Mouse (Mus musculus): ENCODE results near the gene Plcl1. TPM values are rescaled to one million over a fixed set of nuclear protein-coding genes. Genes with fewer than 3 reads are reported as not detected.

Gene Plcl1
- polyA plus RNA-seq, 2 experiments = 0.05 to 0.12 TPM

DNA sequence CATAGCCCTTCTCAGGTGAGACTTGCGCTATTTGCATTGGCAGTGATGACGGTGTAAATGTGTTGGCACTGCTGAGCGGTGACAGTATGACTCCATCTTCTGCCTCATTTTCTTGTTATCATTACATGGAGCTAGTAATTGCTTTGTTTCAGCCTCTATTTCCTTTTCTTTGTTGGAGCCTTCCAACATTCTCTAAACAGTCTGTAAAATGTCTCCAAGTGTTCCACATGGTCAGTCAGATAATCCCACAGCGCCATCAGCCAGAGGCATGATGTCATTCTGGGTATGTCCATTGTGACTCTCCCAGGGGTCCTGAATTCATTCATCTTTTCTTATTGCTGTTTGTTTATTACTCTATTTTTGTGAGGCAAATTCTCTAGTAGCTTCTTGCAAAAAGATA, 165.7 kb downstream of the Plcl1 start:
- no peak for ATAC-seq (ENCODE audit: insufficient read depth)
- no peaks in the 10 kb centered on the region for H3K4me1 ChIP-seq (replicated peaks; ENCODE audit: control insufficient read depth in 2 of 2, insufficient read depth in 2 of 2, low read length in 1 of 2)
- no peaks in the 10 kb centered on the region for H3K36me3 ChIP-seq (replicated peaks; ENCODE audit: control insufficient read depth, insufficient read depth, low read depth)
- no peak overlapping the region for H3K27ac ChIP-seq
- H3K9me3 ChIP-seq (ENCODE audit: control insufficient read depth, low read length) = no peaks in the 10 kb centered on the region
- no peak for DNase-seq (ENCODE audit: low read depth in 3 of 3, low spot score in 3 of 3)
- no peak overlapping the region for H3K4me3 ChIP-seq (ENCODE audit: insufficient read depth in 1 of 2, low read depth in 2 of 2, low read length in 2 of 2)
- TF ChIP-seq CTCF (IDR thresholded peaks at IDR 0.05; ENCODE audit: low read depth) (no peak), EP300 (IDR thresholded peaks at IDR 0.05; ENCODE audit: low read depth) (no peak)
- no peak overlapping the region for H3K9ac ChIP-seq (replicated peaks)
- H3K27me3 ChIP-seq (ENCODE audit: control insufficient read depth, insufficient read depth, low read length) = no peaks in the 10 kb centered on the region
- 72% methylated on average over 4 of the region's 4 CpGs for WGBS (ENCODE audit: insufficient replicate concordance)
- H3K4me2 ChIP-seq (ENCODE audit: low read depth) = no peak overlapping the region

- Histone ChIP-seq H3K9me3 (ENCODE audit: control insufficient read depth, low read length) (no peaks in the 10 kb centered on the region), H3K27ac (no peak overlapping the region), H3K27me3 (ENCODE audit: control insufficient read depth, insufficient read depth, low read length) (no peaks in the 10 kb centered on the region), H3K4me3 (ENCODE audit: insufficient read depth in 1 of 2, low read depth in 2 of 2, low read length in 2 of 2) (no peak overlapping the region), H3K4me2 (ENCODE audit: low read depth) (no peak overlapping the region), H3K9ac (replicated peaks) (no peak overlapping the region), H3K4me1 (replicated peaks; ENCODE audit: control insufficient read depth in 2 of 2, insufficient read depth in 2 of 2, low read length in 1 of 2) (no peaks in the 10 kb centered on the region), H3K36me3 (replicated peaks; ENCODE audit: control insufficient read depth, insufficient read depth, low read depth) (no peaks in the 10 kb centered on the region)
- ATAC-seq (ENCODE audit: insufficient read depth) = no peak
- DNase-seq (ENCODE audit: low read depth in 3 of 3, low spot score in 3 of 3) = no peak
- TF ChIP-seq CTCF (IDR thresholded peaks at IDR 0.05; ENCODE audit: low read depth) = no peak
- TF ChIP-seq EP300 (IDR thresholded peaks at IDR 0.05; ENCODE audit: low read depth) = no peak
Observed at GRCm38 (mm10) chr1:55572202-55572601, 166.5 kb downstream of the Plcl1 start.

DNA sequence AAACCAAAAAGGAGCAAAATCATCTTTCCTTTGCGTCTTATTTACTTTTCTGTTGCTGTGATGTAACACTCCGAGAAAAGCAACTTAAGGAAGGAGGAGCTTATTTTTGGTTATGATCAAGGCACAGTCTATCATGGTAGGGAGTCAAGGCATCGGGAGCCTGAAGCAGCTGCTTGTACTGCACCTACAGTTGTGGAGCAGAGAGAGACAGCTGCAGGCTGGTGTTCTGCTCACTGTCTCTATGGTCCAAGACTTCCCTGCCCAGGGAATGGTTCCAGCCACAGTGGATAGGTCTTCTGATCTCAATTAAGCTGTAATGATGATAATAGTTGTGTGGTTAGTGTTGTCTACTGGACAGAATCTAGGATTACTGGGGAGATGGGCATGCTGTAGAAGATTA, 166.9 kb downstream of the Plcl1 start:
- H3K9ac ChIP-seq (replicated peaks) = no peak overlapping the region
- 54% methylated on average over 3 of the region's 3 CpGs for WGBS (ENCODE audit: insufficient replicate concordance)

GRCm38 (mm10) chr1:55575916-55576315, 170.2 kb downstream of the Plcl1 start:
- Histone ChIP-seq H3K27me3 (ENCODE audit: control insufficient read depth, insufficient read depth, low read length) (no peaks in the 10 kb centered on the region), H3K9me3 (ENCODE audit: control insufficient read depth, low read length) (no peaks in the 10 kb centered on the region), H3K4me3 (ENCODE audit: insufficient read depth in 1 of 2, low read depth in 2 of 2, low read length in 2 of 2) (no peak overlapping the region), H3K9ac (replicated peaks) (no peak overlapping the region), H3K36me3 (replicated peaks; ENCODE audit: control insufficient read depth, insufficient read depth, low read depth) (no peaks in the 10 kb centered on the region), H3K27ac (no peak overlapping the region), H3K4me1 (replicated peaks; ENCODE audit: control insufficient read depth in 2 of 2, insufficient read depth in 2 of 2, low read length in 1 of 2) (no peaks in the 10 kb centered on the region), H3K4me2 (ENCODE audit: low read depth) (no peak overlapping the region)
- 34% methylated on average over 2 of the region's 2 CpGs for WGBS (ENCODE audit: insufficient replicate concordance)
- ATAC-seq (ENCODE audit: insufficient read depth) (no peak), DNase-seq (ENCODE audit: low read depth in 3 of 3, low spot score in 3 of 3) (no peak)
- TF ChIP-seq CTCF (IDR thresholded peaks at IDR 0.05; ENCODE audit: low read depth) (no peak), EP300 (IDR thresholded peaks at IDR 0.05; ENCODE audit: low read depth) (no peak)

More for the DNA sequence above, 166.9 kb downstream of the Plcl1 start:
- no peaks in the 10 kb centered on the region for H3K4me1 ChIP-seq (replicated peaks; ENCODE audit: control insufficient read depth in 2 of 2, insufficient read depth in 2 of 2, low read length in 1 of 2)
- no peak overlapping the region for H3K4me2 ChIP-seq (ENCODE audit: low read depth)
- no peaks in the 10 kb centered on the region for H3K9me3 ChIP-seq (ENCODE audit: control insufficient read depth, low read length)
- H3K27me3 ChIP-seq (ENCODE audit: control insufficient read depth, insufficient read depth, low read length) = no peaks in the 10 kb centered on the region
- no peak overlapping the region for H3K27ac ChIP-seq
- no peaks in the 10 kb centered on the region for H3K36me3 ChIP-seq (replicated peaks; ENCODE audit: control insufficient read depth, insufficient read depth, low read depth)
- H3K4me3 ChIP-seq (ENCODE audit: insufficient read depth in 1 of 2, low read depth in 2 of 2, low read length in 2 of 2) = no peak overlapping the region
- ATAC-seq (ENCODE audit: insufficient read depth) (no peak), DNase-seq (ENCODE audit: low read depth in 3 of 3, low spot score in 3 of 3) (no peak)
- no peak for TF ChIP-seq CTCF (IDR thresholded peaks at IDR 0.05; ENCODE audit: low read depth)
- TF ChIP-seq EP300 (IDR thresholded peaks at IDR 0.05; ENCODE audit: low read depth) = no peak

- ATAC-seq (ENCODE audit: insufficient read depth) = no peak
- TF ChIP-seq CTCF (IDR thresholded peaks at IDR 0.05; ENCODE audit: low read depth) = no peak
- no peak for TF ChIP-seq EP300 (IDR thresholded peaks at IDR 0.05; ENCODE audit: low read depth)
- no peak overlapping the region for H3K27ac ChIP-seq
- H3K27me3 ChIP-seq (ENCODE audit: control insufficient read depth, insufficient read depth, low read length) = no peaks in the 10 kb centered on the region
- no peak for DNase-seq (ENCODE audit: low read depth in 3 of 3, low spot score in 3 of 3)
- H3K9me3 ChIP-seq (ENCODE audit: control insufficient read depth, low read length) = no peaks in the 10 kb centered on the region
- H3K4me2 ChIP-seq (ENCODE audit: low read depth) = no peak overlapping the region
- H3K4me3 ChIP-seq (ENCODE audit: insufficient read depth in 1 of 2, low read depth in 2 of 2, low read length in 2 of 2) = no peak overlapping the region
- H3K36me3 ChIP-seq (replicated peaks; ENCODE audit: control insufficient read depth, insufficient read depth, low read depth) = no peaks in the 10 kb centered on the region
- 58% methylated on average over 2 of the region's 2 CpGs for WGBS (ENCODE audit: insufficient replicate concordance)
- no peak overlapping the region for H3K9ac ChIP-seq (replicated peaks)
- H3K4me1 ChIP-seq (replicated peaks; ENCODE audit: control insufficient read depth in 2 of 2, insufficient read depth in 2 of 2, low read length in 1 of 2) = no peaks in the 10 kb centered on the region
Observed at GRCm38 (mm10) chr1:55581752-55582151, 176.0 kb downstream of the Plcl1 start.

Data from liver, embryonic 14.5 days (tissue).